Mouse (Mus musculus) thymus, adult 2 months (tissue): Measurements from ENCODE around the gene Gm5475. TPM values are rescaled to one million over a fixed set of nuclear protein-coding genes. Genes with fewer than 3 reads are reported as not detected.

ENCODE experiments used
- DNase-seq: peaks from one replicate; pipeline ENCODE4 v3.0.0; 2021
- H3K27ac ChIP-seq: fragments of 200-500 bp; 2 replicates; pipeline ENCODE4 v1.5.1; 2012; ENCODE audit warnings: low read length, control low read depth; ENCODE audit not compliant: control insufficient read depth, insufficient read depth
- H3K27me3 ChIP-seq: fragments of 200-500 bp; 2 replicates; pipeline ENCODE4 v1.6.1; 2012; ENCODE audit warnings: mild to moderate bottlenecking, low read length, moderate library complexity, mixed read lengths; ENCODE audit not compliant: control insufficient read depth, insufficient read depth
- H3K36me3 ChIP-seq: fragments of 200-500 bp; 2 replicates; pipeline ENCODE4 v1.6.1; 2012; ENCODE audit warnings: mild to moderate bottlenecking, low read length, moderate library complexity; ENCODE audit not compliant: control insufficient read depth, insufficient read depth
- H3K4me1 ChIP-seq: fragments of 200-500 bp; replicated peaks from 2 replicates; pipeline ENCODE4 v1.6.1; 2012; ENCODE audit warnings: low read length; ENCODE audit not compliant: control insufficient read depth, insufficient read depth
- H3K4me3 ChIP-seq: fragments of 200-500 bp; 2 replicates; pipeline ENCODE4 v1.5.1; 2012; ENCODE audit warnings: mild to moderate bottlenecking, low read length, control low read depth, moderate library complexity; ENCODE audit not compliant: control insufficient read depth, insufficient read depth
- CTCF ChIP-seq: fragments of 200-500 bp; IDR thresholded peaks from 2 replicates; pipeline ENCODE4 v1.5.1; 2012; ENCODE audit warnings: mild to moderate bottlenecking, control low read depth, low read length, moderate library complexity, borderline replicate concordance; ENCODE audit not compliant: control insufficient read depth, poor library complexity, insufficient read depth; ENCODE audit errors: extremely low read depth
- POLR2A ChIP-seq: fragments of 200-500 bp; IDR thresholded peaks from 2 replicates; pipeline ENCODE4 v1.6.1; 2012; ENCODE audit warnings: mild to moderate bottlenecking, low read length, control low read depth, moderate library complexity; ENCODE audit not compliant: control insufficient read depth, poor library complexity, insufficient read depth; ENCODE audit errors: extremely low read depth
- WGBS: fragments of 180-500 bp; shearing (Covaris S2); methylation state at CpG from one replicate; pipeline ENCODE4 v1.1.7; 2018; 5-methylcytosine and 5-hydroxymethylcytosine counted together
- polyA plus RNA-seq: library from polyadenylated mRNA; depleted of rRNA; stranded (reverse); fragments of >200 nt; gene quantifications from 2 replicates; pipeline ENCODE4 v1.2.3, GENCODE M21; 2012

Gene Gm5475
- polyA plus RNA-seq, 1 experiment: 0.05 TPM

DNA sequence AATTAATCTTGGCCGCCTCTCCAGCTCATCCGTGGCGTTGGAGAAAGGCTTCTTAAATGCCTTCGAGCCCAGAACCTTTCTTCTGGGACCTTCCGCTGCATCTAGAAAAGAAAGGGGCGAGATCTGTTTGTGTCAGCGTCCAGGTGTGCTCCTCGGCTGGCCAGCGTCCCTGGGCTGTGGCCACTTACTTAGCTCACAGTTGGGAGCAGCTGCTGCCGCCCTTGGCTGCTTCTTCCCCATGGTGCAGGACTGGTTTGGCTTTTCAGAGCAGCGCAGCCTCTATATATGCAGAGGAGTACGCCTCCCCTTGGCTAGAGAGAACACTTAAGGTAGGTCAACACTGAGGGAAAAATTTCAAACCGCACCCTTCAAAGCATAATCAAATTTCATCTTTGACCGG lies 2.0 kb downstream of the Gm5475 start:
- H3K27ac ChIP-seq: no peak overlapping the region
- peaks cover 34% of the 10 kb centered on the region for H3K4me1 ChIP-seq
- DNase-seq: no peak
- no peak for TF ChIP-seq POLR2A
- TF ChIP-seq CTCF: no peak
- peaks cover 4% of the 10 kb centered on the region; the same call in 1 of the 2 replicates for H3K27me3 ChIP-seq
- H3K4me3 ChIP-seq: peak overlapping the region; percentile 27
- 4% methylated on average over 14 of the region's 14 CpGs for WGBS
- H3K36me3 ChIP-seq: no peaks in the 10 kb centered on the region

GRCm38 (mm10) chr15:100424396-100425122 lies 2.6 kb downstream of the Gm5475 start, which contains the start of gene Slc11a2:
TSS of gene Slc11a2 (minus strand) at chr15:100425072.
- WGBS: 24% methylated on average over 17 of the region's 17 CpGs
- H3K4me1 ChIP-seq: peaks cover 29% of the 10 kb centered on the region
- H3K27ac ChIP-seq: no peak within 1 kb of the TSS
- peaks cover 4% of the 10 kb centered on the region; the same call in 1 of the 2 replicates for H3K27me3 ChIP-seq
- DNase-seq: no peak
- no peak for TF ChIP-seq POLR2A
- no peaks in the 10 kb centered on the region for H3K36me3 ChIP-seq
- peak within 1 kb of the TSS; percentile 27 for H3K4me3 ChIP-seq

DNA sequence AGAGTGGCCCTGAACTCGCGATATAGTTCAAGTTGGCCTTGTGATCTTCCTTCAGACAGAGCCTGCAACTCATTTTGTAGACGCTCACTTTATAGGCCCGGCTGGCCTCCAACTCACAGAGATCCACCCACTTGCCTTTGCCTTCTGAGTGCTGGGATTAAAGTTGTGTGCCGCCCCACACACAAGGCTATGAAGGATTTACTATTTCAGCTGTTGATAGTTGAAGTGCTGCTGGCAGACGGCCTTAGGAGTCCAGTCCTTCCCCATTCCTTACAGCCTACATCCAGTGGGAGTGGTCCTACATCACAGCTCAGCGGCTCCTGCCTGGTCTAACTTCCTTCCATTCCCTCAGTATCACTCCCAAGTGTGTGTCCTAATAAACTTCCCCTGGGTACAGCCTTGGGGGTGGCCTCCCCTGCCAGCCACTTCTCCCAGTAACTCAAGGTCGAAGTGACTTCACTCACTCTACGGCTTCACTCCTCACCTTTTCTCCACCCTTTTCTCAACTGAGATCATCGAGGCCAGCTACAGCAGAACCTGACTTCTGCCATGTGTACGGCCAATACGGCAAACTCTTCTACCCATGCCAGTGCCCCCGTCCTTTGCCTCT lies 6.5 kb downstream of the Gm5475 start:
- TF ChIP-seq CTCF: no peak
- no peak for TF ChIP-seq POLR2A
- no peak overlapping the region for H3K27ac ChIP-seq
- no peaks in the 10 kb centered on the region for H3K36me3 ChIP-seq
- 94% methylated on average over 13 of the region's 13 CpGs for WGBS
- H3K4me3 ChIP-seq: no peak overlapping the region
- DNase-seq: no peak
- peaks cover 4% of the 10 kb centered on the region; the same call in 1 of the 2 replicates for H3K27me3 ChIP-seq
- H3K4me1 ChIP-seq: peaks cover 9% of the 10 kb centered on the region

DNA sequence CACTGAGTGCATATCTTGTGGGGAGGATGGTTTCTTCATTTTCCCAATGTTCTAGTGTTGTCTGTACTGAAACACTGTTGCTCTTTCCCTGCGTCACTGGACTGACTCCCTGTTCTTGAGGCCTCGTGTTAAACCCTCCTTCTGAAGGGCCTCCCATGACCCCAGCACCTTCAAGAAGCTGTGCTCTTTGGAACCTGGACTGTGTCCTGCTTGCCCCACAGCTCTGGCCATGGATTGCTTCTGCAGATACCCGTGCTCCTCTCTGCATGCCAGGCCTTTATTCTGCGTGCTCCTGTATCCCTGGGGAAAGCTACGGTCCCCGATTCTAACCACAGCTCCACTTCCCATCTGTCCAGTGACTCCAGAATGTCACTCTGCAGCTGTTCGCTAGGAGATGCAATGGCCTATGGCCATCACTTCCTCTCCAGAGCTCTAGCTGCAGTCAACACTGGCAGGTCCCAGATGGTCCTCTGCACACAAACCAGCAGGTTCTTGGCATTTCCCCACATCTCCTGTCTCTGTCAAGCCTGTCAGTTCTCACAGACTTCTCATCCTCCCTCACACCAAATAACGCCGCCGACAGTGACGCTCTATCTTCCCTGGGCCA lies 8.1 kb downstream of the Gm5475 start:
- H3K4me1 ChIP-seq: no peaks in the 10 kb centered on the region
- H3K4me3 ChIP-seq: no peak overlapping the region
- TF ChIP-seq POLR2A (no peak), CTCF (no peak)
- no peaks in the 10 kb centered on the region for H3K36me3 ChIP-seq
- WGBS: 89% methylated on average over 11 of the region's 11 CpGs
- H3K27ac ChIP-seq: no peak overlapping the region
- no peak for DNase-seq
- no peaks in the 10 kb centered on the region for H3K27me3 ChIP-seq

GRCm38 (mm10) chr15:100433234-100433633 lies 11.3 kb downstream of the Gm5475 start:
- Histone ChIP-seq H3K4me3 (no peak overlapping the region), H3K36me3 (no peaks in the 10 kb centered on the region), H3K27ac (no peak overlapping the region), H3K4me1 (no peaks in the 10 kb centered on the region), H3K27me3 (no peaks in the 10 kb centered on the region)
- TF ChIP-seq POLR2A: no peak
- no peak for DNase-seq
- 83% methylated on average over 4 of the region's 4 CpGs for WGBS

GRCm38 (mm10) chr15:100436112-100436511 lies 14.2 kb downstream of the Gm5475 start:
- H3K4me3 ChIP-seq: no peak overlapping the region
- H3K4me1 ChIP-seq: peaks cover 11% of the 10 kb centered on the region
- H3K27me3 ChIP-seq: no peaks in the 10 kb centered on the region
- TF ChIP-seq CTCF (no peak), POLR2A (no peak)
- WGBS: 85% methylated on average over 4 of the region's 4 CpGs
- H3K36me3 ChIP-seq: no peaks in the 10 kb centered on the region
- DNase-seq: no peak
- no peak overlapping the region for H3K27ac ChIP-seq

- 91% methylated on average over 10 of the region's 10 CpGs for WGBS
- Histone ChIP-seq H3K4me3 (no peak overlapping the region), H3K27ac (no peak overlapping the region), H3K4me1 (peaks cover 11% of the 10 kb centered on the region), H3K27me3 (no peaks in the 10 kb centered on the region), H3K36me3 (no peaks in the 10 kb centered on the region)
- no peak for TF ChIP-seq CTCF
- no peak for TF ChIP-seq POLR2A
- DNase-seq: no peak
These were observed 14.6 kb downstream of the Gm5475 start for GRCm38 (mm10) chr15:100436518-100436917.
